Mouse (Mus musculus): ENCODE data around the gene Fcrla.
"Not testable (repeated sequence)": the region's sequence is repeated elsewhere in the genome, so short reads cannot be mapped to it uniquely, and the experiment has no call there.

Fcrla gene

GRCm38 (mm10) chr1:170927378-170927777 lies at the start of gene Fcrla:
Fcrla (minus strand) TSS chr1:170927583.
- DNase-seq = peak in 1 of 2 experiments; percentile 34

DNA sequence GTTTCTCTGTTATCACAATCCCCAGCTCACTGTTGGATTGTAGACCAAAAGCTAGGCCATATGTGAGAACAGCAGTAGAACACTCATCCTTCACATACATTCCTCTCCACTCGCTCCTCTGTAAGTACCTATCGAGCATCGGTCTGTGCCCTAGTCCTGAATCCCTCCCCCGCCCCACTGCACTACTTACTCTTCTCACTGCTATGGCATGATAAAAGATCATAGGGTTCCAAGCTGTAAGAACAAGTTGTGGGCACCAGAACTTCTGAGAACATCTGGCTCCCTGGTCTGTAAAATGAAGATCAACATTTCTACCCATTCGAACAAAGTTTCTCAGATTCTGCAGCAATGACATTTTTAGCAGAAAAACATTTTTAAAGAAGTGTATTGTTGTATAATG lies 49.1 kb upstream of the Fcrla start, which contains the start of gene Fcgr2b:
Gene Fcgr2b, minus strand, starts transcription at position 101 of the 400 bp plus-strand sequence.
- no peak for DNase-seq

- peak in 1 of 2 experiments; percentile 51 for DNase-seq
Measured at GRCm38 (mm10) chr1:170975751-170976161, 48.4 kb upstream of the Fcrla start.

GRCm38 (mm10) chr1:170975350-170975749 lies 48.0 kb upstream of the Fcrla start:
- DNase-seq = not testable (repeated sequence)

DNA sequence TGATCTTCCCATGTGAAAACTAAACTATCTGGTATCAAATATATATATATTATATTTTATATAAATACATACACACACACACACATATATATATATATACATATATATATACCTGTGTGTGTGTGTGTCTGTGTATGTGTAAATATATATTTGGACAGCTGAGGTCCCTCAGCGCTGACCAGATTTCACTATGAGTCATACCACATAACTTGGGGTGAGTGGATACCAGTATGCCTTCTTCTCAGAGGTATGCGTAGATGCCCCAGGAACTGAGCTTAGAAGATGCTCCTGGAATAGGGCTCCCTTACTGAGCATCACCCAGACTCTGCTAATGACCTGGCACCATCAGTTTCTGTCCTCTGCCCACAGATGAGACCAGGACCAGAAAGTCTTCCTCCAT lies 47.4 kb upstream of the Fcrla start:
- DNase-seq = no peak

DNA sequence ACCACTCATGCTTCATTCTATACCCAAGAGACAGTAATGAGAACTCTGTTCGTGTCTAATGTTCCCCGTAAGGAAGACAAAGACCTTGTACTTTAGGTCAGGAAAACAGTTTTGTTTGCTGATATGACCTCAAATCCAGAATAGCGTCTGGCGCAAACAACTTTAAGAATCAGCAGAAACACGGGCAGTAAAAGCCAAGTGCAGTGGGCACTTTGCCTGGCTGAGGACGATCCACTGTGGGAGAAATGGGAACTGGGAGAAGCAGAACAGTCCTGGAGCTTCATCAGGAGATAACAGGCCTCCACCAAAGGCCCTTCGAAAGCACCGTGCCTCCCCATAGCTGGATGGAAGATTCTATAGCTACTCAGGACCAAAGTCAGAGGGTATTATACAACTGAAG lies 46.8 kb upstream of the Fcrla start:
- DNase-seq = no peak

GRCm38 (mm10) chr1:170972936-170973335 lies 45.6 kb upstream of the Fcrla start:
- DNase-seq = no peak

- no peak for DNase-seq
Measured at GRCm38 (mm10) chr1:170972494-170972893, 45.1 kb upstream of the Fcrla start.

DNA sequence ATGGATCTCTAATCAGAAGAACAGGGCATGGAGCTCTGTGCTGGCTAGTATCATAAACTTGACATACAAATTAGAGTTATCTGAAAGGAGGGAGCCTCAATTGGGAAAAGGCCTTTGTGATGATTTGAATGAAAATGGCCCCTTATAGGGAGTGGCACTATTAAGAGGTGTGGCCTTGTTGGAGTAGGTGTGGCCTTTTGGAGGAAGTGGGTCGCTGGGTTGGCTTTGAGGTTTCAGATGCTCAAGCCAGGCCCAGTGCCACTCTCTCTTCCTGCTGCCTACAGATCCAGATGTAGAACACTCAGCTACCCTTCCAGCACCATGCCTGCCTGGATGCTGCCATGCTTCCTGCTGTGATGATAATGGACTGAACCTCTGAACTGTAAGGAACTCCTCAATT lies 41.2 kb upstream of the Fcrla start:
- no peak for DNase-seq

GRCm38 (mm10) chr1:170967581-170967980 lies 40.2 kb upstream of the Fcrla start:
- no peak for DNase-seq

DNA sequence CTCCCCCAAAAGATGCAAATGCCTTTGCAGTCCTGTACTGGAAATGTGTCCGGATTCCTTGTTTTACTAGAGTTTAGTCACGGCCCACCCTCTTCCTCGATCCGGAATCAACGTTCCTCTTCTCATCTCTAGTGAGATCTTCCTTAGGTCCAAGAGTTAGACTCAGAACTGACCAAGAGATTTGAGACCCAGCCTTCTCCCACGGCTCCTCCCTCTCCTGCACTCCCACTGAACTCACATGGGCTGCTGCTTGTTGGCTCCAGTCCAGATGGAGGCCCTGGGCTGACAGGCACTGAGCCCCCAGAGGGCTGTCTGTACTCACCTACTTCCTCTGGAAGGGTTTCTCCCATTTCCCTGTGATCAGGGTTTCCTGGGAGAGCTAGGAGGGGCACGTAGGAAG lies 35.7 kb upstream of the Fcrla start:
- DNase-seq = no peak

GRCm38 (mm10) chr1:170962301-170962700 lies 34.9 kb upstream of the Fcrla start:
- no peak for DNase-seq

- no peak for DNase-seq
Measured at GRCm38 (mm10) chr1:170961101-170961500, 33.7 kb upstream of the Fcrla start.

DNA sequence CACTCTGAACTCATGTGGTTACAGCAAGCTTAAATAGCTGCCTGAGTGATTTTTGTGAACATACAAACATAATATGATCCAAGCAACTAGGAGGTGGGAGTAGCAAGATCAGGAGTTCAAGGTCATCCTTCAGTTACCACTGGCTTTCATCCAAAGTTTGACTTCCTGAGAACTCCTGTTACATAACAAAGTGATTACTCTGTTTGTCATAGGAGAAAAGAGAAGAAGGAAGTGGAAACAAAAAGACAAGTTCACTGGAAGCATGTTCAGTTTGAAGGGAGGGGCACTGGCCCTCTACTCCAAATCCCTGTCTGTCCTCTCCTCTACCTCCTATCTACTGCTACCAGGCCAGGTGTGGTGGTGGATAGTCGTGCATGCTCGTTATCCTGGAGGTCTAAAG lies 32.4 kb upstream of the Fcrla start:
- DNase-seq = no peak

DNA sequence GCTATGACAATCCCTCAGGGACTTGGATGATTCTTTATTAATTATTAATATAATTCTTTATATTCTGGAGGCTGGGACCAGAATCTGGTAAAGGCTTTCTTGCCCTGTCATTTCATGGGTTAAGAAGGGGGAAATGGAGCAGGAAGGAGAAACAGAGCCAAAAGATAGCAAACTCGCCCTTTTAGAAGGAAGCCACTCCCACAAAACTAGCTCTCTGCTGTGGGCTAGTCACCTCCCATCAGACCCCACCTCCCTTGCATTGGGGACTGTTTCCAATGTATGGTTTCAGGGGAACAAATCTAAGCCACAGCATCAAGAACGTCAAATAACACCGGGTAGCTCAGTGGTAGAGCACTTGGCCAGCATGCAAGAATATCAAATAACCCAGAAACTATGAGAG lies 30.8 kb upstream of the Fcrla start:
- no peak for DNase-seq

DNA sequence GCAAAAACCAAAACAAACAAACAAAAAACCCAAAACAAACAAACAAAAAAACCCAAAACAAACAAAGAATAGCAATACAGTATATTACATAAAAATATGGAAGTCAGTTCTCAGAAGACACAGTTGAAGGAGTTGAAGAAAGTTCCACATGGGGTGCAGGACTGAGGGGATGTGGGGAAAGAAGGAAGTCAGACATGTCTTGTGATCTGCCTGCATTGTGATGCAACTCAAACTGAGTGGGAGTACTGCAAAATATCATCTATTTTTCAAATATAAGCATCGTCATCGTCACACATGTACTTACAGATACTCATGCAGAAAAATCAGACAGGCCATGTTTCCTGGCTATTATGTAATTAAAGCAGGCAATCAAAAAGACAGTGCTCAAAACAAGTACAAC lies 25.8 kb upstream of the Fcrla start:
- DNase-seq = no peak

DNA sequence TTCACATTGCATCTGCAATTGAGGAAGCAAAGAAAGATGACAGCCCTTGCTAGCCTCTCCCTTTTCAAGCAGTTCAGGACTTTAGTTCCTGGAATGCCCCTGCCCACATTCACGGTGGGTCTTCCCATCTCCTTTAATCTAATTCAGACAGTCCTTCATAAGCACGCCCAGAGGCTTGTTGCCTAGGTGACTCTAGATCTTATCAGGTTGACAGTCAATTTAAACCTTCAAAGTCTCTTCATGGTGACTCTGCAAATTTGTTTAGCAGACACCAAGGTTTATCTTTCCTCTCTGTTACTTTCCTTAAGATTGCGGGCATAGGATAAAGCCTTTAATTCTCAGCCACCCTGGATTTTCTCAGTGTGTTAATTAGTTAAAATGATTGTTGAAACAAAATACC lies 23.4 kb upstream of the Fcrla start:
- no peak for DNase-seq

DNA sequence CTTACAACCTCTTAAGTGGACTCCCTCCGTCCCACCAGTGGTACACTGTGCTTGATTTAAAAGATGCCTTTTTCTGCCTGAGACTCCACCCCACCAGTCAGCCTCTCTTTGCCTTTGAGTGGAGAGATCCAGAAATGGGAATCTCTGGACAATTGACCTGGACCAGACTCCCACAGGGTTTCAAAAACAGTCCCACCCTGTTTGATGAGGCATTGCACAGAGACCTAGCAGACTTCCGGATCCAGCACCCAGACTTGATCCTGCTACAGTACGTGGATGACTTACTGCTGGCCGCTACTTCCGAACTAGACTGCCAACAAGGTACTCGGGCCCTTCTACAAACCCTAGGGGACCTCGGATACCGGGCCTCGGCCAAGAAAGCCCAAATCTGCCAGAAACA lies 17.5 kb upstream of the Fcrla start:
- DNase-seq = not testable (repeated sequence)

DNA sequence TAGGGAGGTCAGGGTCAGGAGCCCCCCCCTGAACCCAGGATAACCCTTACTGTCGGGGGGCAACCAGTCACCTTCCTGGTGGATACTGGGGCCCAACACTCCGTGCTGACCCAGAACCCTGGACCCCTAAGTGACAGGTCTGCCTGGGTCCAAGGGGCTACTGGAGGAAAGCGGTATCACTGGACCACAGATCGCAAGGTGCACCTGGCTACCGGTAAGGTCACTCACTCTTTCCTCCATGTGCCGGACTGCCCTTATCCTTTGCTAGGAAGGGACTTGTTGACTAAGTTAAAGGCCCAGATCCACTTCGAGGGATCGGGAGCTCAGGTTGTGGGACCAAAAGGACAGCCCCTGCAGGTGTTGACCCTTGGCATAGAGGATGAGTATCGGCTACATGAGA lies 16.8 kb upstream of the Fcrla start:
- not testable (repeated sequence) for DNase-seq

DNA sequence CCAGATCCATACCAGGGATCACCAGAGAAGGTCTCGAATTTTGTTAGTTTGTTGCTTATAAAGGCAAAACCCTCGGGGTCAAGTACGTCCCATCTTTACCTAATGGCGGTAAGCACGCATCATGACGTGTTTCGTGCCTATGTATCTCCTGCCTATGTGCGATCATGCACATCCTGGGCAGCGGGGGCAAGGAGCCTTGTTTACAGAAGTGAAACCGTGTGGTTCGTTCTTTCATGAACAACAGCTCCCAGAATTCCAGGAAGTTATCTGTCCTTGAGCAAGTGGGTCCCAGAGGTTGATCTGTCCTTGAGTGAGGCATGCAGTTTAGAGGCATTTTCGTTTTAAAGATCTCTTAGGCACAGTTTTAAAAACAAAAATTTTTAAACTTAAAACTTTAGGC lies 11.9 kb upstream of the Fcrla start:
- DNase-seq = peak; percentile 64 to 69

DNA sequence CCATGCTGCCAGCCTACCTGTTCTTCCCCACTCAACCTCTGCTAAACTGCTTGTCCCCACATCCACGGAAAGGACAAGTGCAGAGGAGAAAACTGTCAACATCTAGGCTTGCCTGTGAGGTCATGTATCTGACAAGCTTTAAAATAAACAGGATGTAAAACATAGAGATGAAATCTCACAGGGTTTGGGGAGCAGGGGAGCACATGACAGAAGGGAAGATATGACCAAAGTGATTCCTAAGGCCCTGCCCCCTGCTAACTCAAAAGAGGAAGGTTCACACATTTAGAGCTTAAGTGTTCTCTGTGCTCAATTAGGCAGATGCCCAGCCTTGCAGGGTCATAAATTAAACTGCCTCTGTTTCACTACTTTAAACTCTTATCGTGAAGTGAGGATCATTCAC lies 7.0 kb upstream of the Fcrla start:
- DNase-seq = no peak

- no peak for DNase-seq
Measured at GRCm38 (mm10) chr1:170933940-170934339, 6.6 kb upstream of the Fcrla start.

- DNase-seq = no peak
Measured at GRCm38 (mm10) chr1:170933386-170933920, 6.1 kb upstream of the Fcrla start.

DNA sequence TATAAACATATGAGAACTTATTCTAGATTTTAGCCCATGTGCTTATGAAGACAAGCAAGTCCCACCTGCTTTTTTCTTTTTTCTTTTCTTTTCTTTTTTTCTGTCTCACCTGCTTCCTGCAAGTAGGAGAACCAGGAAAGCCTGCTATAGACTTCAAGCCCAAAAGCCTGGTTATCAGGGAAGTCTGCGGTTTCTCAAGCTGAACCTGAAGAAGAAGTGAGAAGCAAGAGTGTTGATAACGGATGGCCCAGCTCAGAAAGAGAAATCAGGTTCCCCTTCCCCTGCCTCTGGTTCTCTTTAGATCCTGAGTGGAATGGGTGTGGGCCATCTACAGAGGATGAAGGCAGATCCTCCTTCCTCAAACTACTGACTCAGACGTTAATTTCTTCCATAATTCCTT lies 4.7 kb upstream of the Fcrla start:
- DNase-seq = no peak

GRCm38 (mm10) chr1:170929245-170929644 lies 1.9 kb upstream of the Fcrla start:
- no peak for DNase-seq

DNA sequence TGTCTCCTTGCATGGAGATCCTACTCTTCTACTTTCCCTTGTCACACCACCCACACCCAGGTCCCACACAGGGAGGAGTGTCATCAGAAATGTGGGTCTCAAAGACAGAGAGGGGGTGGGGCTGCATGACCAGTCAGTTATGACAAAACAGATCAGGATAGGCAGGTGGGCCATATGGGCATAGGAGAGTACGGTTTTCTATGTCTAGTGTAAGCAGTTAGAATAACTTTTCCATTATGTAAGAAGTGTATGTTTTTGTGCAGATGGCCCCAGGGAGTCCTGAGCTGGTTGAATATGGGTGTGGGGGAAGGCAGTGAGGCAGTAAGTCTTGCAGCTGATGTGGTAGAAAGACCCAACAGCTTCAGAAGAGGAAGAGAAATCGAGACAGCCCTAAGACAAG lies 1.1 kb upstream of the Fcrla start:
- peak; percentile 58 to 67 for DNase-seq
